Mouse (Mus musculus) CD4-positive, CD25-positive, alpha-beta regulatory T cell, adult 4 months (primary cell): Measurements from ENCODE around the gene Gprin3. TPM values are rescaled to one million over a fixed set of nuclear protein-coding genes. Genes with fewer than 3 reads are reported as not detected.

Experiments
- ATAC-seq: one replicate; pipeline ENCODE4 v1.8.0; 2017
- polyA plus RNA-seq, 2 experiments: library from polyadenylated mRNA; unstranded; fragments of 100-300 nt; shearing (Covaris generic); gene quantifications; one replicate each; pipeline ENCODE4 v1.2.1; 2017

The Gprin3 gene
- 10 to 100 TPM; 14.3 to 22.5 TPM for polyA plus RNA-seq

- ATAC-seq = peak; percentile 77
Observed at GRCm38 (mm10) chr6:59425824-59426533, at the start of gene Gprin3. Gprin3 (minus strand) TSS chr6:59426294.

DNA sequence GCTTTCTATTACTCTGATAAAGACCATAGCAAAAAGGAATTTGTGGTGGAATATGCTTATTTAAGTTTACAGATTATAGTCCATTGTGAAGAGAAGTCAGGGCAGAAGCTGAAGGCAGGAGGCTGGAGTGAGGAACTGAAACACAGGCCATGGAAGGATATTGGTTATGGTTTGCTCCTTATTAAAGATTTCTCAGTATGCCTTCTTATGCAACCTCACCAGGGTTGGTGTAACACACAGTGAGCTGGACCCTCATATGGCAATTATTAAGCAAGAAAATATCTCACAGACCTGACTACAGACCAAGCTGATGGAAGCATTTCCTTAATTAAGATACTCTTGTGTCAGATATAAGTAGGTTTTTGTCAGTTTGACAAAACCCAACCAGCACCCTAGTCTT, 32.8 kb upstream of the Gprin3 start:
- no peak for ATAC-seq

- no peak for ATAC-seq
Observed at GRCm38 (mm10) chr6:59456116-59456515, 30.0 kb upstream of the Gprin3 start.

GRCm38 (mm10) chr6:59451348-59451747, 25.3 kb upstream of the Gprin3 start:
- ATAC-seq = no peak

DNA sequence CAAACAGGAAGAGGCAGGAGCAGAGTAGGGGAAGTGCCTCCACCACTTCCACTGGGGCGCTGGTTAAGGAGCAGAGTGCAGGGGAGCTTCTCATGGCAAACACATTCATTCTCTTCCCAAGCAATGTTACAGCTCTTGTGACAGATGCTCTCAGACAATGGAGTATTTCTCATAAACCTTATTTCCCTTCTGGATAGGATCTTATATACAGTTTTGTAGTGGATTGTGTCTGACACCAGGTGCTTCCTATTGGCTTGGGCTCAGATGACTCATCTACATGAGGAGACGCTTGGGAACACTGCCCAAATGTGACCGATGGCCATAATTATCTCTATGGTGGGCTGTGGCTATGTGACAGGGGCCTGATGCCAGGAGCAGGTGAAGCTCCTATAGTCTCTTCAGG, 19.0 kb upstream of the Gprin3 start:
- ATAC-seq = no peak

- ATAC-seq = no peak
Observed at GRCm38 (mm10) chr6:59435906-59436305, 9.8 kb upstream of the Gprin3 start.

DNA sequence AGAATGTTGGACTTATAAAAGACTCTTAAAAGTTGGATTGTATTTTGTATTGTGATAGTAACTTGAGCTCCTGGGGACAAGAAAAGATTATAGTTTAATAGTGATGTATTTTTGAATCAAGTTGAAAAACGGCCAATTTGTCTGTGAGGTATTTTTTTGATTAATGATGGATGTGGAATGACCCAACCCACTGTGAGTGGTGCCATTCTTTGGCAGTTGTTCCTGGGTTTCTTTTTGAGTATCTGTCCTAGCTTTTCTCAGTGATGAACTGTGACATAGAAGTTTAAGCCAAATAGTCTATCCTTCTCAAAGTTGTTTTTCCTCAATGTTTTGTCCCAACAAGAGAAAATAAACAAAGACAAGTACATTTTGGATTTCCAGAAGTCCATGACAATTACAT, 7.0 kb upstream of the Gprin3 start:
- ATAC-seq = no peak

GRCm38 (mm10) chr6:59426534-59426885, 416 bp upstream of the Gprin3 start:
- no peak for ATAC-seq

DNA sequence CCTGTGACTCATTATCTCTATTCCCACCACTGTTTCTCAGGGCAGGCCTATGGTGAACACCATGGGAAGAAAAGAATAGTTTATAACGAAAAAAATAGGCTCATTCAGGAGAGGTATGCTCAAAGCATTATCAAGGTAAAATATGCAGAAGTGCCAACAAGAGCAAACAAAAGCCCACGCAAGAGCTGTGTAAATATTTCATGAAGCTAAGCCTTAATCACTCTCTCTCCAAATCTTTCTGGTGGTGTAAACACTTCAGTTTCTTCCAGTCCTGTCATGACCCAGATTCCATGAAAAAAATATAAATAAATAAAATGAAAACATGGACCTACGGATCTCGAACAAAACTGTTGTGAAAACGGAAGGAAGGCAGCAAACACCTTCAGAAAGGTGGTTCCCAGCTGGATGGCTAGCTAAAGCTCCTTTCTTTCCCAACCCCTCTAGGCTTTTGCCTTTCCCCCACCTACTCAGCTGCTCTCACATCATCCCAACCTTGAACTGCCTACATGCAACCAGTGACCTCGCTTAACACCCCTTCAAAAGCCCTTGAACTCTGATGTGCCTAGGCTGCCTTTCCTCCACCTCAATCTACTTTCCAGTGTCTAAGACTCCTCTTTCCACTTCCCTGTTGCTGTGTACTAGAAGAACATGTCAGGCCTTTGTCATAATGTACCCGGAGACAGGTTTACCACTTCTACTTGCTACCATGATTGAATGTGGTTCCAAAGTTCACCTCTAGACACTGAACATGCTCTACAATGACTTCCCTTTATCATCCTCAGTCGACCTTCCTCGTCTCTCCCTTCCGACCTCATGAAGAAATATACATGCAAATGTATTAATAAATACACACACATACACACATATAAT, 988 bp downstream of the Gprin3 start:
- ATAC-seq = peak; percentile 12

DNA sequence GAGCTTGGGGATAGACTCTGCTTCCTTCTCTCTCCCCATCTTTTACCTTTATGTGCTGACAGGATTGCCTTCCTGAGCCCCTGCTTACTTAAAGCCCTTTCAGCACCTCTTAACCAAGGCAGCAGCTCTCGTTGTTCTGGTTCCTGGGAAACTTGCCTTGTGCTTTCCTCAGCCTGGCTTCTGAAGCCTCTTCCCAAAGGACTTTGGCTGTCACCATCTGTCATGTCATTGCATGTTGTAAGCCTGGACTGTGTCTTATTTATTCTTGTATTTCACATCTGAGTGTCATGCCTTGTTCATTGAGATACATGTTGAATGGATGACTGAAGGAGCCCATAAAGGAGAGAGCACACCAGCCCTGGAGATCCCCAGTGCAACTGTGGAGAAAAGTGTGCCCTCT, 2.3 kb downstream of the Gprin3 start:
- ATAC-seq = no peak

GRCm38 (mm10) chr6:59419264-59419663, 6.8 kb downstream of the Gprin3 start:
- no peak for ATAC-seq

GRCm38 (mm10) chr6:59418659-59419058, 7.4 kb downstream of the Gprin3 start:
- ATAC-seq = no peak

GRCm38 (mm10) chr6:59414816-59415215, 11.3 kb downstream of the Gprin3 start:
- no peak for ATAC-seq

GRCm38 (mm10) chr6:59412417-59413346, 13.4 kb downstream of the Gprin3 start:
- peak; percentile 83 for ATAC-seq

DNA sequence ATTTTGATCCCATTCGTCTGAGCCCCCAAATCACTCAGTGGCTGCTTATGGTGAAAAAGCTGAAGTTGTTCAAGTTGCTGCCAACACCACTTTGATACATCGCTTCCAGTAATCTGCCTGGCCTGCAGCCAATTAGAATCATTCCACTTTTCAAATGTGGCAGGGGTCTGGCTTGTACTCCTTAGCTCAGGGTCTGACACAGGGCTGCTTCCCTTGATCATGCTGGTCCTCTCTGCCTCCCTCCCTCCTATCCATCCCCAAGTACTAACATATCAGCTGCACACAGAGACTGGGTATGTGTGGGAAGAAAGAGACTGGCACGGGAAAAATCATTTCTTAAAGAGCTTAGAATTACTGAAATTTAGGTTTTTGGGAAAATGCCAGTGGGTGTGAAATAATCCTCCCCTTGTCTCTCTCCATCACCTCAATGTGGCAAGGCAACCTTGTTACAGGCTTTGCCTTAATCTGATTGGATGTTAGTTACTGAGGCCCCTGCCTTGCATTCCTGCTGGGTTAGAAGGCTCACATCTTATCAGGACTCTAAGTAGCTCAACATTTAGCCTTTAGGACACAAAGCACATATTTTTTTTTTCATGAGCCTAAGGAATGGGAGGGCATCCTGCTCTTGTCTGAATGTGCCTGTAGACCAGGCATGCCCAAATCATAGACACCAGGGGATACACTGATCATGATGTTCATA, 16.9 kb downstream of the Gprin3 start:
- no peak for ATAC-seq

DNA sequence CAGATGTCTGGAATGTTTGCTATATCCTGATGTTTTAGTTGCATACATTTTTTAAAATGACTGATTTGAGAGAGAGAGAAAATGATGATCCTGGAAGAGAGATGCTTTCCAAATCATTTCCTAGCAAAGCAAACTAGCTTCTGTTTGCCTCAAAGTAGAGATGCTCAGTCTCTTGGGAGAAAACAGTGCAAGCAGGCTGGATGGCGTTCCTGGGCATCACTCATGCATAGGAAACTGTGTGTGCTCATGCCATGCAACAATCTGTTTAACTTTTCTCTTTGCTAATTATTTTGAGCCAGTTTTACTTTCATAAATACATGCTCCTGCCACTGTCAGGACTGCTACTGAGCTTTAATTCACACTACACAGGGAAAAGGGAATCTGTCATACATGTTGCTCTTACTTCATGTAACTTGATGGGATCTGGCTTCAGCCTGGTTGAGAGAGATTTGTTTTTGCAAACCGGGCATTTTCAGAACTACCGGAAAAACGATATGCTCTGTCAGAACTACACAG, 18.6 kb downstream of the Gprin3 start:
- ATAC-seq = no peak

- no peak for ATAC-seq
Observed at GRCm38 (mm10) chr6:59390208-59390607, 35.9 kb downstream of the Gprin3 start.

DNA sequence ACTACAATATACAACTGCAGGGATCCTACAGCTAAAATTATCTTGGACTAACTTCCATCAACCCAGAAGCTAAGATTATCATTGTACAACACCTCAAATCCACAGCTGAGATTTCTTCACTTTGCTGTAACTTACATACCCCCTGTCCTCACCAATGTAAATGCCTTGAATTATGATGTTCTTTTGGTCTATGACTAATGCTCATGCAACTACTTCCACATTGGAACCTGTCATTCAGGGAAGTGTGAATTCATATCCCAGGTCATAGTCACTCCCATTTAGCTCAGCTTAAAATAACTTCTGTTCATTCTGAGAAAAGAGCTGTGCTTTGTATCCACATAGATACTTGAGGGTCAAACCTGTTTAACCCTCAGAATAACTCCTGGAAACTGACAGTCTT, 60.8 kb downstream of the Gprin3 start:
- ATAC-seq = no peak

DNA sequence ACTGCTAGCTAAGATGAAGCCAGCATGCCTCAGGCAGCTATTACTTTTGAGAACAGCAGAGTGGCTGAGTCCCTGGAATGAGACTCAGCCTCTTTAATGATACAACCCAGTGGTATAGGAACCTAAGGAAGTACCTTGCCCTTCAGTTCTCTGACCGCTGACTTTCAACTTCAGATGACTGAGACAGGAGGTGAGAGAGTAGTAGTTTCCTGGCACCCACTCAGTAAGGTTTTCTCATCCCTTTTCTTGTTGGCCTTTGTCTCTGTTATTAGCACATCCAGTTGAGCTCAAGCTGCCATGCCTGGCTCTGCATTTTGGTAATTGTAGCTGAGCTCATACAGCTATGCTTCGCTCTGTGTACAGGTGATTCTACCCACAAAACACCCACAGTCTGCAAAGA, 62.8 kb downstream of the Gprin3 start:
- peak; percentile 63 for ATAC-seq

DNA sequence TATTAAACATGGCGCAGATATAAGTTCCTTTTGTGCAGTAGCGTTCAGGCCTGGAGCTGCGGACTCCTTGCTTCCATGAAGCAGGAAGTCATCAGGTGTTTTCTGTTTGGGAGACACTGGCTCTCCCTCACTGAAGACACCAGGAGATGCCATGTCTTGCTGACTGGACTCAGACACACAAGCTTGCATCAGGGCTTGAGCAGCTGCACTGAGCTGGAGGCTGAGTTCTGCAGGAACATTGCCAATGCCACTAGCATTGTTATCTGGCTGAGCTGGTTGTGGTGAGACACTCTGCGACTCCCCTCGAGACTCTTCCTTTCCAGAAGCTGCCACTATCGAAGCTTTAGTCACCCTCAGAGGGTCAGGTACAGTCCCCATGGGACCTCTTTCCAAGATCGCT, 71.2 kb downstream of the Gprin3 start:
- ATAC-seq = no peak

GRCm38 (mm10) chr6:59351108-59351789, 74.8 kb downstream of the Gprin3 start:
- no peak for ATAC-seq
